Mouse (Mus musculus) E14TG2a.4 (cell line): ENCODE results near the gene Rapgef4.

Experiments used
- CTCF ChIP-seq: conservative IDR thresholded peaks from 2 replicates; pipeline ENCODE4 v1.5.1; 2014; ENCODE audit warnings: low read length
- NANOG ChIP-seq: IDR thresholded peaks from 2 replicates; pipeline ENCODE4 v1.6.1; 2014; ENCODE audit warnings: borderline replicate concordance, low read length, mixed read lengths

DNA sequence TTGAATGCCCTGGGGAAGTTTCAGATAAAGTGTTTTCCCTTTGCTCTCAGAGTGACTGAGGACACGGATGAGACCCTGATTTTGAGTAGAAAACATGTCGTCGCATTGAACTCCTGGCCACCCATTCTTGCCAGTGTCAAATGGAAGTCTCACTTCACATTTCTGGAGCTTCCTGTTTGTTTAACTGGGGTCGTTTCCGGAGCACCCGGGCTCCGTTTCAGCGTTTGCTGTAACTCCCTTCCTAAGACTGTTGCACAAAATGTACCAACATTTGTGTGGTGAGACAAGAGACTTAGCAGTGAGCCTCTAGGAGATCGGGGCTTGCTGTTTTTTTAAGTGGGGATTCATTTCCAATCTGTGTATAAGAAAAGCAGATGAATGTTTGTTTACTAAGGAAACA is 220.5 kb downstream of the Rapgef4 start:
- TF ChIP-seq CTCF (no peak), NANOG (no peak)
